Mouse (Mus musculus): ENCODE measurements at regions not wholly inside any gene's neighbourhood (a gene's known extent, or its start where the extent isn't known, plus 50 kb on each side); places are given as distances from the start of the nearest gene placed in this dataset.

- ATAC-seq (ENCODE audit: low FRiP score), result no peak
- WGBS, result 91% methylated on average over 4 of the region's 4 CpGs
- no peaks in the 10 kb centered on the region for H3K4me1 ChIP-seq (replicated peaks; ENCODE audit: control insufficient read depth, insufficient read depth, low read length)
- no peaks in the 10 kb centered on the region for H3K36me3 ChIP-seq (replicated peaks; ENCODE audit: control insufficient read depth, insufficient read depth)
- DNase-seq (ENCODE audit: low spot score), result no peak
- no peak overlapping the region for H3K9ac ChIP-seq
- no peaks in the 10 kb centered on the region for H3K27me3 ChIP-seq (ENCODE audit: control insufficient read depth, insufficient read depth, low read length)
- no peak overlapping the region for H3K4me3 ChIP-seq (replicated peaks; ENCODE audit: low read length)
- no peak overlapping the region for H3K4me2 ChIP-seq (replicated peaks)
- H3K9me3 ChIP-seq (ENCODE audit: control insufficient read depth, low read length), result no peaks in the 10 kb centered on the region
- H3K27ac ChIP-seq, result no peak overlapping the region
These were observed 132.6 kb upstream of the Pkn2 start for GRCm38 (mm10) chr3:143014421-143014820.

- no peak for DNase-seq (ENCODE audit: low spot score)
- WGBS, result 86% methylated on average over 3 of the region's 3 CpGs
- no peak overlapping the region for H3K9ac ChIP-seq
- no peak for ATAC-seq (ENCODE audit: low FRiP score)
- H3K4me3 ChIP-seq (replicated peaks; ENCODE audit: low read length), result no peak overlapping the region
- no peaks in the 10 kb centered on the region for H3K27me3 ChIP-seq (ENCODE audit: control insufficient read depth, insufficient read depth, low read length)
- H3K36me3 ChIP-seq (replicated peaks; ENCODE audit: control insufficient read depth, insufficient read depth), result no peaks in the 10 kb centered on the region
- no peaks in the 10 kb centered on the region for H3K9me3 ChIP-seq (ENCODE audit: control insufficient read depth, low read length)
- no peak overlapping the region for H3K4me2 ChIP-seq (replicated peaks)
- no peaks in the 10 kb centered on the region for H3K4me1 ChIP-seq (replicated peaks; ENCODE audit: control insufficient read depth, insufficient read depth, low read length)
- H3K27ac ChIP-seq, result no peak overlapping the region
These were observed 125.2 kb upstream of the Pkn2 start for GRCm38 (mm10) chr3:143007047-143007446.

- DNase-seq (ENCODE audit: low spot score) (no peak), ATAC-seq (ENCODE audit: low FRiP score) (no peak)
- H3K36me3 ChIP-seq (replicated peaks; ENCODE audit: control insufficient read depth, insufficient read depth), result no peaks in the 10 kb centered on the region
- H3K4me2 ChIP-seq (replicated peaks), result no peak overlapping the region
- H3K4me1 ChIP-seq (replicated peaks; ENCODE audit: control insufficient read depth, insufficient read depth, low read length), result no peaks in the 10 kb centered on the region
- H3K27me3 ChIP-seq (ENCODE audit: control insufficient read depth, insufficient read depth, low read length), result no peaks in the 10 kb centered on the region
- H3K9me3 ChIP-seq (ENCODE audit: control insufficient read depth, low read length), result no peaks in the 10 kb centered on the region
- no peak overlapping the region for H3K4me3 ChIP-seq (replicated peaks; ENCODE audit: low read length)
- H3K9ac ChIP-seq, result no peak overlapping the region
- no peak overlapping the region for H3K27ac ChIP-seq
- 35% methylated on average over 5 of the region's 5 CpGs for WGBS
These were observed 120.1 kb upstream of the Pkn2 start for GRCm38 (mm10) chr3:143001952-143002351.

GRCm38 (mm10) chr3:142995981-142996743, 114.4 kb upstream of the Pkn2 start:
- Histone ChIP-seq H3K4me1 (replicated peaks; ENCODE audit: control insufficient read depth, insufficient read depth, low read length) (no peaks in the 10 kb centered on the region), H3K4me3 (replicated peaks; ENCODE audit: low read length) (no peak overlapping the region), H3K27ac (no peak overlapping the region), H3K9me3 (ENCODE audit: control insufficient read depth, low read length) (no peaks in the 10 kb centered on the region), H3K27me3 (ENCODE audit: control insufficient read depth, insufficient read depth, low read length) (no peaks in the 10 kb centered on the region), H3K9ac (no peak overlapping the region), H3K4me2 (replicated peaks) (no peak overlapping the region), H3K36me3 (replicated peaks; ENCODE audit: control insufficient read depth, insufficient read depth) (no peaks in the 10 kb centered on the region)
- 51% methylated on average over 3 of the region's 3 CpGs for WGBS
- no peak for DNase-seq (ENCODE audit: low spot score)
- no peak for ATAC-seq (ENCODE audit: low FRiP score)

GRCm38 (mm10) chr3:142984547-142984946, 102.7 kb upstream of the Pkn2 start:
- ATAC-seq (ENCODE audit: low FRiP score), result no peak
- Histone ChIP-seq H3K27ac (no peak overlapping the region), H3K4me3 (replicated peaks; ENCODE audit: low read length) (no peak overlapping the region), H3K9me3 (ENCODE audit: control insufficient read depth, low read length) (no peaks in the 10 kb centered on the region), H3K36me3 (replicated peaks; ENCODE audit: control insufficient read depth, insufficient read depth) (no peaks in the 10 kb centered on the region), H3K9ac (no peak overlapping the region), H3K4me1 (replicated peaks; ENCODE audit: control insufficient read depth, insufficient read depth, low read length) (no peaks in the 10 kb centered on the region), H3K27me3 (ENCODE audit: control insufficient read depth, insufficient read depth, low read length) (no peaks in the 10 kb centered on the region), H3K4me2 (replicated peaks) (no peak overlapping the region)
- 91% methylated on average over 5 of the region's 5 CpGs for WGBS
- DNase-seq (ENCODE audit: low spot score), result no peak

GRCm38 (mm10) chr3:142981221-142981620, 99.4 kb upstream of the Pkn2 start:
- Histone ChIP-seq H3K4me1 (replicated peaks; ENCODE audit: control insufficient read depth, insufficient read depth, low read length) (no peaks in the 10 kb centered on the region), H3K9ac (no peak overlapping the region), H3K4me2 (replicated peaks) (no peak overlapping the region), H3K27me3 (ENCODE audit: control insufficient read depth, insufficient read depth, low read length) (no peaks in the 10 kb centered on the region), H3K4me3 (replicated peaks; ENCODE audit: low read length) (no peak overlapping the region), H3K9me3 (ENCODE audit: control insufficient read depth, low read length) (no peaks in the 10 kb centered on the region), H3K27ac (no peak overlapping the region), H3K36me3 (replicated peaks; ENCODE audit: control insufficient read depth, insufficient read depth) (no peaks in the 10 kb centered on the region)
- WGBS, result 81% methylated on average over 3 of the region's 3 CpGs
- no peak for DNase-seq (ENCODE audit: low spot score)
- ATAC-seq (ENCODE audit: low FRiP score), result no peak

- 16% methylated on average over 4 of the region's 4 CpGs for WGBS
- no peaks in the 10 kb centered on the region for H3K27me3 ChIP-seq (ENCODE audit: control insufficient read depth, insufficient read depth, low read length)
- no peaks in the 10 kb centered on the region for H3K4me1 ChIP-seq (replicated peaks; ENCODE audit: control insufficient read depth, insufficient read depth, low read length)
- H3K9ac ChIP-seq, result no peak overlapping the region
- H3K4me3 ChIP-seq (replicated peaks; ENCODE audit: low read length), result no peak overlapping the region
- DNase-seq (ENCODE audit: low spot score) (peak; percentile 27), ATAC-seq (ENCODE audit: low FRiP score) (no peak)
- no peak overlapping the region for H3K27ac ChIP-seq
- no peaks in the 10 kb centered on the region for H3K9me3 ChIP-seq (ENCODE audit: control insufficient read depth, low read length)
- H3K4me2 ChIP-seq (replicated peaks), result no peak overlapping the region
- no peaks in the 10 kb centered on the region for H3K36me3 ChIP-seq (replicated peaks; ENCODE audit: control insufficient read depth, insufficient read depth)
These were observed 97.4 kb upstream of the Pkn2 start for GRCm38 (mm10) chr3:142979161-142979560.

GRCm38 (mm10) chr3:142976519-142977394, 95.0 kb upstream of the Pkn2 start:
- no peak for ATAC-seq (ENCODE audit: low FRiP score)
- no peaks in the 10 kb centered on the region for H3K27me3 ChIP-seq (ENCODE audit: control insufficient read depth, insufficient read depth, low read length)
- H3K4me1 ChIP-seq (replicated peaks; ENCODE audit: control insufficient read depth, insufficient read depth, low read length), result no peaks in the 10 kb centered on the region
- no peaks in the 10 kb centered on the region for H3K9me3 ChIP-seq (ENCODE audit: control insufficient read depth, low read length)
- no peak overlapping the region for H3K4me2 ChIP-seq (replicated peaks)
- no peak for DNase-seq (ENCODE audit: low spot score)
- no peak overlapping the region for H3K9ac ChIP-seq
- H3K4me3 ChIP-seq (replicated peaks; ENCODE audit: low read length), result no peak overlapping the region
- WGBS, result 62% methylated on average over 7 of the region's 7 CpGs
- no peak overlapping the region for H3K27ac ChIP-seq
- no peaks in the 10 kb centered on the region for H3K36me3 ChIP-seq (replicated peaks; ENCODE audit: control insufficient read depth, insufficient read depth)

- Histone ChIP-seq H3K36me3 (replicated peaks; ENCODE audit: control insufficient read depth, insufficient read depth) (no peaks in the 10 kb centered on the region), H3K4me3 (replicated peaks; ENCODE audit: low read length) (no peak overlapping the region), H3K9ac (no peak overlapping the region), H3K4me1 (replicated peaks; ENCODE audit: control insufficient read depth, insufficient read depth, low read length) (no peaks in the 10 kb centered on the region), H3K9me3 (ENCODE audit: control insufficient read depth, low read length) (no peaks in the 10 kb centered on the region), H3K27ac (no peak overlapping the region), H3K27me3 (ENCODE audit: control insufficient read depth, insufficient read depth, low read length) (no peaks in the 10 kb centered on the region), H3K4me2 (replicated peaks) (no peak overlapping the region)
- DNase-seq (ENCODE audit: low spot score) (no peak), ATAC-seq (ENCODE audit: low FRiP score) (no peak)
- WGBS, result 92% methylated on average over 8 of the region's 8 CpGs
These were observed 93.8 kb upstream of the Pkn2 start for GRCm38 (mm10) chr3:142975606-142976005.
